Mouse (Mus musculus) C2C12 (cell line): ENCODE measurements at regions not wholly inside any gene's neighbourhood (a gene's known extent, or its start where the extent isn't known, plus 50 kb on each side); places are given as distances from the start of the nearest gene placed in this dataset.

ENCODE experiments used
- CEBPB ChIP-seq: IDR thresholded peaks from one replicate; pipeline ENCODE4 v1.6.1; 2011; ENCODE audit warnings: low read depth, mild to moderate bottlenecking, control low read depth, moderate library complexity
- CTCF ChIP-seq: IDR thresholded peaks from one replicate; pipeline ENCODE4 v1.5.1; 2011; ENCODE audit not compliant: control insufficient read depth, insufficient read depth, insufficient read length
- MAX ChIP-seq: IDR thresholded peaks from one replicate; pipeline ENCODE4 v1.6.1; 2011; ENCODE audit warnings: mild to moderate bottlenecking, control low read depth
- MYOG ChIP-seq: IDR thresholded peaks from one replicate; pipeline ENCODE4 v1.6.1; 2011; ENCODE audit not compliant: control insufficient read depth, insufficient read length; ENCODE audit errors: extremely low read depth
- USF1 ChIP-seq: IDR thresholded peaks from one replicate; pipeline ENCODE4 v1.6.1; 2011; ENCODE audit warnings: low read depth, mild to moderate bottlenecking, control low read depth, moderate library complexity

DNA sequence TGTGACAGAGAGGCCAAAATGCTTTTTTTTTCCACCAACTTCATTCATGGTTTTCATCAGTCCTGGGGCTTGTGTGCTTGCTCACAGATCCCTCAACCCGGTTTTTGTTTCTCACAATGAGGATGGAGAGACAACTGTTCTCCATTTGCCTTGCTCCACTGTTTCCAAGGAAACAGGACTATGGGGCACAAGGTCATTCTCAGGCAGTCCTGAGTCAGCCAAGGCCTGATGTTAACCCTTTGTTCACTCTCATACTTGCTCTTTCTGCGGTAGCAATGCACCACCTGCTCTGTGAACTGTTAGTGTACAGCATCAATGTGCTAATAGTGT lies 206.5 kb downstream of the Hace1 start:
- TF ChIP-seq USF1 (no peak), CTCF (no peak), CEBPB (no peak), MAX (no peak), MYOG (no peak)
